Mouse (Mus musculus) C2C12 (cell line): ENCODE measurements around the gene Cfc1.
"Not testable (repeated sequence)": the region's sequence is repeated elsewhere in the genome, so short reads cannot be mapped to it uniquely, and the experiment has no call there.

Source experiments
- CEBPB ChIP-seq: IDR thresholded peaks from one replicate; pipeline ENCODE4 v1.6.1; 2011; ENCODE audit warnings: low read depth, mild to moderate bottlenecking, control low read depth, moderate library complexity
- CTCF ChIP-seq: IDR thresholded peaks from one replicate; pipeline ENCODE4 v1.5.1; 2011; ENCODE audit not compliant: control insufficient read depth, insufficient read depth, insufficient read length
- MAX ChIP-seq: IDR thresholded peaks from one replicate; pipeline ENCODE4 v1.6.1; 2011; ENCODE audit warnings: mild to moderate bottlenecking, control low read depth
- MYOG ChIP-seq: IDR thresholded peaks from one replicate; pipeline ENCODE4 v1.6.1; 2011; ENCODE audit not compliant: control insufficient read depth, insufficient read length; ENCODE audit errors: extremely low read depth
- USF1 ChIP-seq: IDR thresholded peaks from one replicate; pipeline ENCODE4 v1.6.1; 2011; ENCODE audit warnings: low read depth, mild to moderate bottlenecking, control low read depth, moderate library complexity

DNA sequence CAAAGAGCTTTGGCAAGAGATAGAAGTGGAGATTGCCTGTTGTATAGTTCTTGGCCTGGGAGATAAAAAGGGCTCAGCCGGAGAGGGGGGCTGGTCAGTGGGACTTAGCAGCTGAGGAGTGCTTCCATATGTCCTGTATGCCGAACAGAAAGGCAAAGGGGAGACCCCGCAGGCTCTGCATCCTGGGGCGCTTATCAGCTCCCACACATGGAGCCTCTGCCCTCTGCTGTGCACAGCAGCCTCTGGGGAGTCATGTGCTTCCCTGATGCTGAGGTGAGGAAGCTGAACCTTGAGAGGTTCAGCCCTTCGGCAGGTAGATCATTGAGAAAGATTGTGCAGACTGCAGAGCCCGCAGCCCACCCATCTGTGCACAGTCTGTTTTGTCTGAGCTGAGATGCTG is 18.2 kb upstream of the Cfc1 start:
- TF ChIP-seq CTCF, USF1, MAX, MYOG, CEBPB: not testable (repeated sequence)
